ENCODE assay signal across 11 mouse cellular contexts in the genomic region with DNA sequence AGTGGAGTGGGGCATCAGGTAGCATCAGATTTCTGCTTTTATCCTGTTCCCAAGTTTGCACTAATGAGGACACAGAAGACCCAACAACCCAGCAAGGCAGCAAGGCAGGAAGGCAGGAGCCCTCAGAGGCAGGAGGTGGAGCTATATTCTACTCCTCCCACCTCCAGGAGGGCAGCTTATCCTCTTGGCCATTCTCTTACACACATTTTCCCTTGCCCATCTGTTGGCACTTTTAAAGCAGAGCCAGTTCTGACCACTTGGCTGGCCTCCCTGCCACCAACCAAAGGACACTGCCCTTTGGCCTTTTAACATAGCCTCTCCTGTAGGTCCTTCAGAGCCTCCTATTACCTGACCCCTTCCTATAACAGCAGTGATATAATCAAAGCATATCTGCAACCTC.
DNase-seq lines count a peak whose midpoint lies in the region; ATAC-seq and TF ChIP-seq lines count a peak whose summit lies in the region.
"Had no signal": no experiment of that assay in that cellular context is flagged by ENCODE, and none has a peak within 500 bp of the region (broad histone marks: within the 10 kb centered on the region; RNA-seq: fewer than 3 reads in every experiment).

No protein-coding gene starts in this region.

- peaks cover 72% of the 10 kb centered on the region for H3K4me1 ChIP-seq in heart, adult 2 months (ENCODE audit: control insufficient read depth, insufficient read depth, low read length)
- H3K4me1 ChIP-seq in kidney, embryonic 16.5 days (ENCODE audit: insufficient read depth, low read length) = peaks cover 41% of the 10 kb centered on the region
- H3K4me1 ChIP-seq in embryonic facial prominence, embryonic 15.5 days = peaks cover 86% of the 10 kb centered on the region
- H3K4me1 ChIP-seq in midbrain, postnatal 0 days (ENCODE audit: insufficient read depth, low read length) = peaks cover 32% of the 10 kb centered on the region

- peaks cover 4% of the 10 kb centered on the region for H3K79me2 ChIP-seq in heart, adult 2 months (replicated peaks; ENCODE audit: control insufficient read depth, insufficient read depth, low read length)

- no peak for TF ChIP-seq CTCF in heart, adult 2 months (IDR thresholded peaks at IDR 0.05)
- no peak for TF ChIP-seq CTCF in midbrain, postnatal 0 days (IDR thresholded peaks at IDR 0.05)

- TF ChIP-seq EP300 in heart, adult 2 months (IDR thresholded peaks at IDR 0.05; ENCODE audit: insufficient read depth, low read depth, low read length) = no peak

- no peaks in the 10 kb centered on the region for H3K9me3 ChIP-seq in kidney, embryonic 16.5 days (ENCODE audit: low read length)
- no peaks in the 10 kb centered on the region for H3K9me3 ChIP-seq in embryonic facial prominence, embryonic 15.5 days (replicated peaks)
- H3K9me3 ChIP-seq in midbrain, postnatal 0 days (ENCODE audit: low read length) = no peaks in the 10 kb centered on the region

- no peak overlapping the region for H3K4me3 ChIP-seq in heart, adult 2 months
- H3K4me3 ChIP-seq in kidney, embryonic 16.5 days (ENCODE audit: low read length) = no peak overlapping the region
- H3K4me3 ChIP-seq in embryonic facial prominence, embryonic 15.5 days (replicated peaks) = no peak overlapping the region
- no peak overlapping the region for H3K4me3 ChIP-seq in midbrain, postnatal 0 days (ENCODE audit: low read depth, low read length)

- peaks cover 19% of the 10 kb centered on the region for H3K36me3 ChIP-seq in heart, adult 2 months (ENCODE audit: control insufficient read depth, insufficient read depth, low read length)
- no peaks in the 10 kb centered on the region for H3K36me3 ChIP-seq in kidney, embryonic 16.5 days (ENCODE audit: insufficient read depth, low read length)
- H3K36me3 ChIP-seq in embryonic facial prominence, embryonic 15.5 days = no peaks in the 10 kb centered on the region
- no peaks in the 10 kb centered on the region for H3K36me3 ChIP-seq in midbrain, postnatal 0 days (ENCODE audit: insufficient read depth, low read length)

- TF ChIP-seq POLR2A in heart, adult 2 months (IDR thresholded peaks at IDR 0.05; ENCODE audit: insufficient read depth, low read depth, low read length) = no peak

- H3K27ac ChIP-seq in heart, adult 2 months = peak overlapping the region; percentile 83; the same call in 1 of the 2 replicates
- no peak overlapping the region for H3K27ac ChIP-seq in kidney, embryonic 16.5 days (ENCODE audit: low read length)
- 0 out of 2 replicates have a peak overlapping the region, but pooled peaks have one; percentile 2 for H3K27ac ChIP-seq in embryonic facial prominence, embryonic 15.5 days (replicated peaks)
- H3K27ac ChIP-seq in midbrain, postnatal 0 days (ENCODE audit: low read depth, low read length) = no peak overlapping the region; the same call in 1 of the 2 replicates

- DNase-seq in heart, adult 2 months = no peak
- DNase-seq in heart, adult 11 months = no peak
- peak; percentile 70 for DNase-seq in kidney, adult 9 months
- peak; percentile 76 for DNase-seq in brain, adult 2 months (ENCODE audit: low read depth, low spot score)
- DNase-seq in right cerebral cortex, postnatal 25 days = no peak
- DNase-seq in midbrain, postnatal 0 days (ENCODE audit: low spot score) = no peak
- DNase-seq: lung, embryonic 14.5 days; thymus, postnatal 14 days had no signal

- ATAC-seq in kidney, embryonic 16.5 days (ENCODE audit: low FRiP score, low TSS enrichment) = no peak
- no peak for ATAC-seq in embryonic facial prominence, embryonic 15.5 days (ENCODE audit: insufficient number of reproducible peaks, low FRiP score, low TSS enrichment, low read depth)
- no peak for ATAC-seq in midbrain, postnatal 0 days (ENCODE audit: low FRiP score)
- ATAC-seq: midbrain, embryonic 16.5 days had no signal

- H3K27me3 ChIP-seq in heart, adult 2 months (ENCODE audit: control insufficient read depth, insufficient read depth, low read length) = no peaks in the 10 kb centered on the region
- no peaks in the 10 kb centered on the region for H3K27me3 ChIP-seq in kidney, embryonic 16.5 days (ENCODE audit: insufficient read depth, low read length)
- H3K27me3 ChIP-seq in embryonic facial prominence, embryonic 15.5 days = no peaks in the 10 kb centered on the region
- H3K27me3 ChIP-seq in midbrain, postnatal 0 days (ENCODE audit: insufficient read depth, low read length) = no peaks in the 10 kb centered on the region

- intact Hi-C loops in heart, adult 2 months (cut with DNase I) = no loop called here

- H3K9ac ChIP-seq in heart, adult 2 months (ENCODE audit: low read depth, low read length) = no peak overlapping the region
- H3K9ac ChIP-seq in kidney, embryonic 16.5 days (replicated peaks; ENCODE audit: low read length) = no peak overlapping the region
- no peak overlapping the region for H3K9ac ChIP-seq in embryonic facial prominence, embryonic 15.5 days
- H3K9ac ChIP-seq in midbrain, postnatal 0 days (replicated peaks; ENCODE audit: low read length, poor library complexity, severe bottlenecking) = no peak overlapping the region
- H3K9ac ChIP-seq: lung, embryonic 14.5 days had no signal

- no peak overlapping the region for H3K4me2 ChIP-seq in kidney, embryonic 16.5 days (replicated peaks; ENCODE audit: low read depth, low read length)
- no peak overlapping the region for H3K4me2 ChIP-seq in embryonic facial prominence, embryonic 15.5 days (replicated peaks)
- H3K4me2 ChIP-seq in midbrain, postnatal 0 days (ENCODE audit: low read depth, low read length, poor library complexity, severe bottlenecking) = no peak overlapping the region
- H3K4me2 ChIP-seq: lung, embryonic 14.5 days had no signal

Comparison
In these comparisons a context has a peak if more than half of its experiments do, and no peak if none do; other contexts are left out.
1. DNase-seq: peak in kidney, adult 9 months (single experiment) and brain, adult 2 months (single experiment); none in heart, adult 2 months (0 of 2), heart, adult 11 months (single experiment), right cerebral cortex, postnatal 25 days (single experiment) and midbrain, postnatal 0 days (single experiment).
2. H3K27ac ChIP-seq: peak in heart, adult 2 months (single experiment) and embryonic facial prominence, embryonic 15.5 days (single experiment); none in kidney, embryonic 16.5 days (single experiment) and midbrain, postnatal 0 days (single experiment).